ENCODE assay signal across 8 mouse cellular contexts in genomic region chr7:4498251-4498650, GRCm38 (mm10). TPM values are rescaled to one million over a fixed set of nuclear protein-coding genes. Genes with fewer than 3 reads are reported as not detected.
A peak's percentile ranks its signal among the peaks of the same experiment; 100 is the strongest.
DNase-seq lines count a peak whose midpoint lies in the region; TF ChIP-seq lines count a peak whose summit lies in the region.

No protein-coding gene starts in this region.

- H3K27ac ChIP-seq in kidney, adult 2 months (ENCODE audit: insufficient read depth, low read depth, low read length) = peak overlapping the region; percentile 29; the same call in 1 of the 2 replicates

- H3K36me3 ChIP-seq in kidney, adult 2 months (ENCODE audit: control insufficient read depth, insufficient read depth, low read length) = no peaks in the 10 kb centered on the region

- no peak for TF ChIP-seq POLR2A in kidney, adult 2 months (IDR thresholded peaks at IDR 0.05; ENCODE audit: low read depth, low read length)

- H3K4me3 ChIP-seq in kidney, adult 2 months (ENCODE audit: insufficient read depth, low read depth, low read length) = no peak overlapping the region

- H3K27me3 ChIP-seq in kidney, adult 2 months (replicated peaks; ENCODE audit: control insufficient read depth, insufficient read depth, low read length) = no peaks in the 10 kb centered on the region

- peak; percentile 58 for DNase-seq in cerebellum, adult 9-11 months
- DNase-seq in cerebellum, postnatal 36 days = no peak
- DNase-seq in embryo, embryonic 11 days = peak; percentile 80
- DNase-seq in heart, adult 9 months (ENCODE audit: low spot score in 2 of 2) = peak; percentile 92 to 93
- DNase-seq in kidney, adult 2 months = peak; percentile 62
- peak; percentile 94 for DNase-seq in lung, postnatal 36 days
- DNase-seq in urinary bladder, postnatal 36 days (ENCODE audit: low spot score in 2 of 2) = peak; percentile 25 to 67
- no peak for DNase-seq in T-cell, adult 2 months (ENCODE audit: low spot score)

- peaks cover 13% of the 10 kb centered on the region; the same call in 1 of the 2 replicates for H3K4me1 ChIP-seq in kidney, adult 2 months (ENCODE audit: control insufficient read depth, insufficient read depth, low read length)

- 21% methylated on average over 9 of the region's 9 CpGs for WGBS in kidney, adult 2 months

- no peak for TF ChIP-seq CTCF in kidney, adult 2 months (conservative IDR thresholded peaks at IDR 0.05; ENCODE audit: insufficient read depth, insufficient read length, low read depth, low read length)

RNA-seq across cellular contexts. Expression of gene Ppp1r12c, which starts 3.2 kb away (rescaled TPM):
- polyA plus RNA-seq in kidney, adult 2 months (2012; rRNA removed) = 31.0 and 33.0 TPM in 2 replicates

RNA-seq across cellular contexts. Expression of gene Tnnt1, which starts 17.9 kb away (rescaled TPM):
- polyA plus RNA-seq in kidney, adult 2 months (2012; rRNA removed) = 0.39 and 3.9 TPM in 2 replicates

RNA-seq across cellular contexts. Expression of gene Tnni3, which starts 25.8 kb away (rescaled TPM):
- polyA plus RNA-seq in kidney, adult 2 months (2012; rRNA removed) = 2.1 and 2.6 TPM in 2 replicates

RNA-seq across cellular contexts. Expression of gene Dnaaf3, which starts 34.0 kb away (rescaled TPM):
- polyA plus RNA-seq in kidney, adult 2 months (2012; rRNA removed) = 1.3 and 1.4 TPM in 2 replicates

RNA-seq across cellular contexts. Expression of gene Eps8l1, which starts 37.8 kb away (rescaled TPM):
- polyA plus RNA-seq in kidney, adult 2 months (2012; rRNA removed) = 10.6 and 12.7 TPM in 2 replicates

Comparison
In these comparisons a context has a peak if more than half of its experiments do, and no peak if none do; other contexts are left out.
1. DNase-seq: peak in cerebellum, adult 9-11 months (single experiment), embryo, embryonic 11 days (single experiment), heart, adult 9 months (2 of 2), kidney, adult 2 months (single experiment), lung, postnatal 36 days (single experiment) and urinary bladder, postnatal 36 days (2 of 2); none in cerebellum, postnatal 36 days (0 of 2) and T-cell, adult 2 months (single experiment).